Mouse (Mus musculus) hindbrain, embryonic 16.5 days (tissue): ENCODE data around the gene Pih1d1. TPM values are rescaled to one million over a fixed set of nuclear protein-coding genes. Genes with fewer than 3 reads are reported as not detected.

Source experiments
- ATAC-seq: fragments of 200-750 bp; cut with Nextera tagmentation; 2 replicates; pipeline ENCODE4 v1.8.0; 2017; ENCODE audit warnings: moderate TSS enrichment, moderate library complexity
- H3K27ac ChIP-seq: fragments of 300-500 bp; sonication (generic); 2 replicates; pipeline ENCODE4 v1.5.1; 2014; ENCODE audit warnings: low read depth, mild to moderate bottlenecking, control low read depth, low read length, moderate library complexity
- H3K27me3 ChIP-seq: fragments of 300-500 bp; sonication (generic); replicated peaks from 2 replicates; pipeline ENCODE4 v1.6.1; 2014; ENCODE audit warnings: low read length; ENCODE audit not compliant: control insufficient read depth, insufficient read depth
- H3K36me3 ChIP-seq: fragments of 300-500 bp; sonication (generic); 2 replicates; pipeline ENCODE4 v1.6.1; 2014; ENCODE audit warnings: mild to moderate bottlenecking, low read length, moderate library complexity, mixed read lengths; ENCODE audit not compliant: control insufficient read depth, insufficient read depth
- H3K4me1 ChIP-seq: fragments of 300-500 bp; sonication (generic); 2 replicates; pipeline ENCODE4 v1.6.1; 2014; ENCODE audit warnings: low read depth, low read length; ENCODE audit not compliant: control insufficient read depth, insufficient read depth
- H3K4me2 ChIP-seq: fragments of 300-500 bp; sonication (generic); 2 replicates; pipeline ENCODE4 v1.6.1; 2014; ENCODE audit warnings: mild to moderate bottlenecking, low read length, control low read depth, moderate library complexity
- H3K4me3 ChIP-seq: fragments of 300-500 bp; sonication (generic); 2 replicates; pipeline ENCODE4 v1.5.1; 2014; ENCODE audit warnings: mild to moderate bottlenecking, low read length, control low read depth, moderate library complexity
- H3K9ac ChIP-seq: fragments of 300-500 bp; sonication (generic); 2 replicates; pipeline ENCODE4 v1.6.1; 2014; ENCODE audit warnings: low read depth, mild to moderate bottlenecking, control low read depth, low read length, moderate library complexity
- H3K9me3 ChIP-seq: fragments of 300-500 bp; sonication (generic); 2 replicates; pipeline ENCODE4 v1.6.1; 2014; ENCODE audit warnings: mild to moderate bottlenecking, low read length, moderate library complexity; ENCODE audit not compliant: control insufficient read depth
- WGBS: fragments of 180-500 bp; shearing (Covaris S2); extraction: QIAGEN DNeasy Blood & Tissue Kit; methylation state at CpG from one replicate; pipeline ENCODE4 v1.1.7; 2014; 5-methylcytosine and 5-hydroxymethylcytosine counted together
- polyA plus RNA-seq: library from polyadenylated mRNA; unstranded; fragments of >200 nt; fragmentation: Nextera tagmentation; extraction: Ambion mirVana; gene quantifications from 2 replicates; pipeline ENCODE4 v1.2.1, GENCODE M21; 2015

Gene Pih1d1
- polyA plus RNA-seq, 1 experiment from 2014 or later, result 97.6 TPM

DNA sequence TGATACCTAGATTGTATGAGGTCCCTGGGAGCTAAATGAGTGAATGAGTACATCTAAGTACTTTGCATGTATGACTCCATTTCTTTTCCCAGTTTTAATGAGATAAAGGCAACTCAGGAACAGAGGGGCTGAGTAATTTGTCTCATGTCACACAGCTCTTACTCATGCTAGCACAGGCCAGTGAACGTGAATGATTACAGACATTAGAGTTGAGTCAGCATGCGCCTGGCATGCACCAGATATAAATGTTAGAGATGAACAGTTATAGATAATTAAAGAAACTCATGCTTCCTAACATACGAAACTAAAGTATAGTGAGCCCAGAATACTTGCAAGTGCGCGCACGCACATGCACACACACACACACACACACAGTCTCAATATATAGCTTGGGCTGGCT lies 36.1 kb downstream of the Pih1d1 start:
- Histone ChIP-seq H3K9ac (no peak overlapping the region), H3K27me3 (peaks cover 8% of the 10 kb centered on the region), H3K4me1 (no peaks in the 10 kb centered on the region; the same call in 1 of the 2 replicates), H3K36me3 (no peaks in the 10 kb centered on the region), H3K9me3 (no peaks in the 10 kb centered on the region), H3K27ac (no peak overlapping the region), H3K4me3 (no peak overlapping the region), H3K4me2 (no peak overlapping the region)
- ATAC-seq, result no peak
- 90% methylated on average over 6 of the region's 6 CpGs for WGBS

- Histone ChIP-seq H3K4me2 (no peak overlapping the region), H3K9ac (no peak overlapping the region), H3K4me1 (no peaks in the 10 kb centered on the region; the same call in 1 of the 2 replicates), H3K27me3 (peaks cover 4% of the 10 kb centered on the region; the same call in 1 of the 2 replicates), H3K9me3 (no peaks in the 10 kb centered on the region), H3K27ac (no peak overlapping the region), H3K4me3 (no peak overlapping the region), H3K36me3 (no peaks in the 10 kb centered on the region)
- ATAC-seq, result no peak
- WGBS, result 91% methylated on average over 2 of the region's 2 CpGs
Observed at GRCm38 (mm10) chr7:45191161-45191560, 37.1 kb downstream of the Pih1d1 start.

GRCm38 (mm10) chr7:45191803-45192363 lies 37.8 kb downstream of the Pih1d1 start:
- no peaks in the 10 kb centered on the region; the same call in 1 of the 2 replicates for H3K4me1 ChIP-seq
- no peaks in the 10 kb centered on the region for H3K36me3 ChIP-seq
- peak; percentile 44; the same call in 1 of the 2 replicates for ATAC-seq
- H3K27ac ChIP-seq, result no peak overlapping the region; the same call in 1 of the 2 replicates
- no peaks in the 10 kb centered on the region for H3K9me3 ChIP-seq
- H3K4me3 ChIP-seq, result no peak overlapping the region
- peaks cover 4% of the 10 kb centered on the region; the same call in 1 of the 2 replicates for H3K27me3 ChIP-seq
- H3K9ac ChIP-seq, result no peak overlapping the region
- no peak overlapping the region for H3K4me2 ChIP-seq
- 22% methylated on average over 8 of the region's 8 CpGs for WGBS

GRCm38 (mm10) chr7:45192585-45193310 lies 38.6 kb downstream of the Pih1d1 start:
- no peak for ATAC-seq

GRCm38 (mm10) chr7:45193406-45193805 lies 39.3 kb downstream of the Pih1d1 start:
- no peaks in the 10 kb centered on the region for H3K36me3 ChIP-seq
- H3K4me2 ChIP-seq, result no peak overlapping the region
- peaks cover 2% of the 10 kb centered on the region; the same call in 1 of the 2 replicates for H3K4me1 ChIP-seq
- peaks cover 4% of the 10 kb centered on the region; the same call in 1 of the 2 replicates for H3K27me3 ChIP-seq
- no peak overlapping the region for H3K9ac ChIP-seq
- no peaks in the 10 kb centered on the region for H3K9me3 ChIP-seq
- WGBS, result 61% methylated on average over 5 of the region's 5 CpGs
- ATAC-seq, result no peak
- H3K27ac ChIP-seq, result no peak overlapping the region
- H3K4me3 ChIP-seq, result no peak overlapping the region

More at GRCm38 (mm10) chr7:45192585-45193310, 38.6 kb downstream of the Pih1d1 start:
- no peak overlapping the region for H3K27ac ChIP-seq
- H3K27me3 ChIP-seq, result peaks cover 4% of the 10 kb centered on the region; the same call in 1 of the 2 replicates
- no peak overlapping the region for H3K4me2 ChIP-seq
- WGBS, result 85% methylated on average over 7 of the region's 7 CpGs
- H3K9me3 ChIP-seq, result no peaks in the 10 kb centered on the region
- no peaks in the 10 kb centered on the region; the same call in 1 of the 2 replicates for H3K4me1 ChIP-seq
- no peak overlapping the region for H3K9ac ChIP-seq
- H3K4me3 ChIP-seq, result no peak overlapping the region
- no peaks in the 10 kb centered on the region for H3K36me3 ChIP-seq

GRCm38 (mm10) chr7:45193871-45194785 lies 40.0 kb downstream of the Pih1d1 start:
- Histone ChIP-seq H3K4me1 (peaks cover 2% of the 10 kb centered on the region; the same call in 1 of the 2 replicates), H3K4me2 (no peak overlapping the region), H3K4me3 (no peak overlapping the region), H3K9me3 (no peaks in the 10 kb centered on the region), H3K27me3 (peaks cover 4% of the 10 kb centered on the region; the same call in 1 of the 2 replicates), H3K9ac (no peak overlapping the region), H3K36me3 (no peaks in the 10 kb centered on the region), H3K27ac (no peak overlapping the region)
- no peak for ATAC-seq
- WGBS, result 63% methylated on average over 15 of the region's 17 CpGs

- Histone ChIP-seq H3K27me3 (no peaks in the 10 kb centered on the region; the same call in 1 of the 2 replicates), H3K9ac (no peak overlapping the region), H3K4me1 (peaks cover 2% of the 10 kb centered on the region; the same call in 1 of the 2 replicates), H3K4me3 (no peak overlapping the region), H3K9me3 (no peaks in the 10 kb centered on the region), H3K4me2 (no peak overlapping the region), H3K36me3 (no peaks in the 10 kb centered on the region), H3K27ac (no peak overlapping the region)
- no peak for ATAC-seq
- WGBS, result 66% methylated on average over 13 of the region's 13 CpGs
Observed at GRCm38 (mm10) chr7:45195341-45196175, 41.5 kb downstream of the Pih1d1 start.

DNA sequence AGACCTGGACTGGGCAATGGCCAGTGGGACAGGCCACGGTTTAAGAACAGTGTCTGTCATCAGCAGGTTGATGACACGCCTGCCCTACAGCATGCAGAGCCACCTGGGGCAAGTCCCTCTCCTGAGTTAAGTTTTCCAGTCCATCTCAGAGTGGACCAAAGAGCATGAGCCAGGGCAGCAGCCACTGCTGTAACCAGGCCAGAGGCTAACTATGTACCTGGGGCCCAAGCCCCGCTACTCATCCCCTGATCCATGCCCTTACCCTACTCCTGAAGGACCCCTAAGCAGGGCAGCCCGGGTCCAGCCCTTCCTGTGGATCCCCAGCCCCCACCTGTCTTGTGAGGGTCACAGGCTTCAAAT lies 42.1 kb downstream of the Pih1d1 start:
- Histone ChIP-seq H3K9ac (no peak overlapping the region), H3K36me3 (no peaks in the 10 kb centered on the region), H3K27ac (no peak overlapping the region), H3K4me2 (no peak overlapping the region), H3K4me1 (peaks cover 2% of the 10 kb centered on the region; the same call in 1 of the 2 replicates), H3K4me3 (no peak overlapping the region), H3K9me3 (no peaks in the 10 kb centered on the region), H3K27me3 (no peaks in the 10 kb centered on the region; the same call in 1 of the 2 replicates)
- ATAC-seq, result no peak
- 85% methylated on average over 4 of the region's 4 CpGs for WGBS
